Mouse (Mus musculus): ENCODE measurements around the gene C130032M10Rik. TPM values are rescaled to one million over a fixed set of nuclear protein-coding genes. Genes with fewer than 3 reads are reported as not detected.

The C130032M10Rik gene
- polyA plus RNA-seq, 1 experiment from 2014 or later = 0.21 TPM

GRCm38 (mm10) chr9:114525073-114525633 is 9.7 kb downstream of the C130032M10Rik start:
- Histone ChIP-seq H3K9ac (ENCODE audit: low read length) (no peak overlapping the region), H3K4me2 (ENCODE audit: low read depth, low read length) (no peak overlapping the region), H3K27me3 (ENCODE audit: control insufficient read depth, insufficient read depth, low read depth, low read length) (no peaks in the 10 kb centered on the region), H3K4me1 (replicated peaks; ENCODE audit: control insufficient read depth, insufficient read depth, low read length) (peaks cover 32% of the 10 kb centered on the region), H3K27ac (ENCODE audit: low read length) (no peak overlapping the region), H3K36me3 (ENCODE audit: control insufficient read depth, insufficient read depth, low read length) (no peaks in the 10 kb centered on the region), H3K4me3 (ENCODE audit: low read length) (no peak overlapping the region), H3K9me3 (ENCODE audit: control insufficient read depth, low read length) (no peaks in the 10 kb centered on the region)
- no peak for ATAC-seq (ENCODE audit: low read depth)
- WGBS = 91% methylated on average over 12 of the region's 15 CpGs

GRCm38 (mm10) chr9:114525891-114526290 is 10.4 kb downstream of the C130032M10Rik start:
- H3K4me1 ChIP-seq (replicated peaks; ENCODE audit: control insufficient read depth, insufficient read depth, low read length) = peaks cover 32% of the 10 kb centered on the region
- no peak overlapping the region for H3K4me3 ChIP-seq (ENCODE audit: low read length)

GRCm38 (mm10) chr9:114526581-114526980 is 11.1 kb downstream of the C130032M10Rik start:
- no peak for ATAC-seq (ENCODE audit: low read depth)
- Histone ChIP-seq H3K4me2 (ENCODE audit: low read depth, low read length) (peak overlapping the region; percentile 53), H3K27ac (ENCODE audit: low read length) (peak overlapping the region; percentile 81), H3K9ac (ENCODE audit: low read length) (peak overlapping the region; percentile 51), H3K36me3 (ENCODE audit: control insufficient read depth, insufficient read depth, low read length) (no peaks in the 10 kb centered on the region), H3K4me3 (ENCODE audit: low read length) (peak overlapping the region; percentile 34; the same call in 1 of the 2 replicates), H3K4me1 (replicated peaks; ENCODE audit: control insufficient read depth, insufficient read depth, low read length) (peaks cover 32% of the 10 kb centered on the region), H3K9me3 (ENCODE audit: control insufficient read depth, low read length) (no peaks in the 10 kb centered on the region), H3K27me3 (ENCODE audit: control insufficient read depth, insufficient read depth, low read depth, low read length) (no peaks in the 10 kb centered on the region)
- 15% methylated on average over 8 of the region's 8 CpGs for WGBS

More at GRCm38 (mm10) chr9:114525891-114526290, 10.4 kb downstream of the C130032M10Rik start:
- no peaks in the 10 kb centered on the region for H3K9me3 ChIP-seq (ENCODE audit: control insufficient read depth, low read length)
- peak overlapping the region; percentile 40; the same call in 1 of the 2 replicates for H3K9ac ChIP-seq (ENCODE audit: low read length)
- WGBS = 13% methylated on average over 8 of the region's 8 CpGs
- H3K4me2 ChIP-seq (ENCODE audit: low read depth, low read length) = peak overlapping the region; percentile 18
- H3K27ac ChIP-seq (ENCODE audit: low read length) = peak overlapping the region; percentile 81
- no peaks in the 10 kb centered on the region for H3K27me3 ChIP-seq (ENCODE audit: control insufficient read depth, insufficient read depth, low read depth, low read length)
- ATAC-seq (ENCODE audit: low read depth) = no peak; the same call in 1 of the 2 replicates
- no peaks in the 10 kb centered on the region for H3K36me3 ChIP-seq (ENCODE audit: control insufficient read depth, insufficient read depth, low read length)

- 8% methylated on average over 16 of the region's 16 CpGs for WGBS
- peak overlapping the region; percentile 53 for H3K4me2 ChIP-seq (ENCODE audit: low read depth, low read length)
- H3K9ac ChIP-seq (ENCODE audit: low read length) = peak overlapping the region; percentile 51
- ATAC-seq (ENCODE audit: low read depth) = peak; percentile 45
- peak overlapping the region; percentile 81 for H3K27ac ChIP-seq (ENCODE audit: low read length)
- peaks cover 32% of the 10 kb centered on the region for H3K4me1 ChIP-seq (replicated peaks; ENCODE audit: control insufficient read depth, insufficient read depth, low read length)
- no peaks in the 10 kb centered on the region for H3K27me3 ChIP-seq (ENCODE audit: control insufficient read depth, insufficient read depth, low read depth, low read length)
- H3K4me3 ChIP-seq (ENCODE audit: low read length) = peak overlapping the region; percentile 34
- H3K36me3 ChIP-seq (ENCODE audit: control insufficient read depth, insufficient read depth, low read length) = no peaks in the 10 kb centered on the region
- H3K9me3 ChIP-seq (ENCODE audit: control insufficient read depth, low read length) = no peaks in the 10 kb centered on the region
These were observed 11.6 kb downstream of the C130032M10Rik start for GRCm38 (mm10) chr9:114527085-114527484.

GRCm38 (mm10) chr9:114527992-114528679 is 12.6 kb downstream of the C130032M10Rik start:
- peak; percentile 73 for ATAC-seq (ENCODE audit: low read depth)
- WGBS = 12% methylated on average over 17 of the region's 17 CpGs
- H3K4me2 ChIP-seq (ENCODE audit: low read depth, low read length) = peak overlapping the region; percentile 4

GRCm38 (mm10) chr9:114528680-114529048 is 13.2 kb downstream of the C130032M10Rik start:
- no peak overlapping the region for H3K9ac ChIP-seq (ENCODE audit: low read length)
- H3K27ac ChIP-seq (ENCODE audit: low read length) = peak overlapping the region; percentile 84
- ATAC-seq (ENCODE audit: low read depth) = peak; percentile 62
- no peak overlapping the region; the same call in 1 of the 2 replicates for H3K4me2 ChIP-seq (ENCODE audit: low read depth, low read length)
- no peaks in the 10 kb centered on the region for H3K36me3 ChIP-seq (ENCODE audit: control insufficient read depth, insufficient read depth, low read length)
- H3K9me3 ChIP-seq (ENCODE audit: control insufficient read depth, low read length) = no peaks in the 10 kb centered on the region
- peaks cover 32% of the 10 kb centered on the region for H3K4me1 ChIP-seq (replicated peaks; ENCODE audit: control insufficient read depth, insufficient read depth, low read length)
- H3K4me3 ChIP-seq (ENCODE audit: low read length) = no peak overlapping the region
- no peaks in the 10 kb centered on the region for H3K27me3 ChIP-seq (ENCODE audit: control insufficient read depth, insufficient read depth, low read depth, low read length)
- 22% methylated on average over 9 of the region's 9 CpGs for WGBS

More at GRCm38 (mm10) chr9:114527992-114528679, 12.6 kb downstream of the C130032M10Rik start:
- Histone ChIP-seq H3K9ac (ENCODE audit: low read length) (no peak overlapping the region), H3K9me3 (ENCODE audit: control insufficient read depth, low read length) (no peaks in the 10 kb centered on the region), H3K27me3 (ENCODE audit: control insufficient read depth, insufficient read depth, low read depth, low read length) (no peaks in the 10 kb centered on the region), H3K4me3 (ENCODE audit: low read length) (no peak overlapping the region), H3K27ac (ENCODE audit: low read length) (peak overlapping the region; percentile 84), H3K36me3 (ENCODE audit: control insufficient read depth, insufficient read depth, low read length) (no peaks in the 10 kb centered on the region), H3K4me1 (replicated peaks; ENCODE audit: control insufficient read depth, insufficient read depth, low read length) (peaks cover 32% of the 10 kb centered on the region)

- Histone ChIP-seq H3K27ac (ENCODE audit: low read length) (no peak overlapping the region), H3K36me3 (ENCODE audit: control insufficient read depth, insufficient read depth, low read length) (no peaks in the 10 kb centered on the region), H3K4me2 (ENCODE audit: low read depth, low read length) (no peak overlapping the region), H3K4me1 (replicated peaks; ENCODE audit: control insufficient read depth, insufficient read depth, low read length) (peaks cover 24% of the 10 kb centered on the region), H3K27me3 (ENCODE audit: control insufficient read depth, insufficient read depth, low read depth, low read length) (no peaks in the 10 kb centered on the region), H3K4me3 (ENCODE audit: low read length) (no peak overlapping the region), H3K9ac (ENCODE audit: low read length) (no peak overlapping the region), H3K9me3 (ENCODE audit: control insufficient read depth, low read length) (no peaks in the 10 kb centered on the region)
- no peak for ATAC-seq (ENCODE audit: low read depth)
- 45% methylated on average over 11 of the region's 11 CpGs for WGBS
These were observed 15.8 kb downstream of the C130032M10Rik start for GRCm38 (mm10) chr9:114531276-114531675.

GRCm38 (mm10) chr9:114533848-114534247 is 18.4 kb downstream of the C130032M10Rik start:
- H3K9me3 ChIP-seq (ENCODE audit: control insufficient read depth, low read length) = no peaks in the 10 kb centered on the region
- no peak overlapping the region for H3K4me2 ChIP-seq (ENCODE audit: low read depth, low read length)
- no peak overlapping the region for H3K27ac ChIP-seq (ENCODE audit: low read length)
- WGBS = 56% methylated on average over 4 of the region's 4 CpGs
- H3K9ac ChIP-seq (ENCODE audit: low read length) = no peak overlapping the region
- ATAC-seq (ENCODE audit: low read depth) = peak; percentile 64
- H3K36me3 ChIP-seq (ENCODE audit: control insufficient read depth, insufficient read depth, low read length) = no peaks in the 10 kb centered on the region
- H3K4me1 ChIP-seq (replicated peaks; ENCODE audit: control insufficient read depth, insufficient read depth, low read length) = peaks cover 12% of the 10 kb centered on the region
- H3K4me3 ChIP-seq (ENCODE audit: low read length) = no peak overlapping the region
- H3K27me3 ChIP-seq (ENCODE audit: control insufficient read depth, insufficient read depth, low read depth, low read length) = no peaks in the 10 kb centered on the region

- no peak overlapping the region for H3K4me3 ChIP-seq (ENCODE audit: low read length)
- 78% methylated on average over 9 of the region's 9 CpGs for WGBS
- H3K27ac ChIP-seq (ENCODE audit: low read length) = no peak overlapping the region
- H3K4me1 ChIP-seq (replicated peaks; ENCODE audit: control insufficient read depth, insufficient read depth, low read length) = peaks cover 13% of the 10 kb centered on the region
- no peaks in the 10 kb centered on the region for H3K36me3 ChIP-seq (ENCODE audit: control insufficient read depth, insufficient read depth, low read length)
- no peak for ATAC-seq (ENCODE audit: low read depth)
- no peaks in the 10 kb centered on the region for H3K27me3 ChIP-seq (ENCODE audit: control insufficient read depth, insufficient read depth, low read depth, low read length)
- no peak overlapping the region for H3K9ac ChIP-seq (ENCODE audit: low read length)
- no peak overlapping the region for H3K4me2 ChIP-seq (ENCODE audit: low read depth, low read length)
- H3K9me3 ChIP-seq (ENCODE audit: control insufficient read depth, low read length) = no peaks in the 10 kb centered on the region
These were observed 19.4 kb downstream of the C130032M10Rik start for GRCm38 (mm10) chr9:114534747-114535517.
